Mouse (Mus musculus) neural tube, embryonic 14.5 days (tissue): ENCODE measurements at regions not wholly inside any gene's neighbourhood (a gene's known extent, or its start where the extent isn't known, plus 50 kb on each side); places are given as distances from the start of the nearest gene placed in this dataset.

Experiments
- ATAC-seq: fragments of 200-750 bp; cut with Nextera tagmentation; 2 replicates; pipeline ENCODE4 v1.8.0; 2017; ENCODE audit warnings: low read depth, mild to moderate bottlenecking, moderate TSS enrichment, moderate library complexity
- H3K27ac ChIP-seq: fragments of 300-500 bp; sonication (generic); 2 replicates; pipeline ENCODE4 v1.5.1; 2014; ENCODE audit warnings: low read depth, mild to moderate bottlenecking, control low read depth, low read length, moderate library complexity, mixed read lengths
- H3K27me3 ChIP-seq: fragments of 300-500 bp; sonication (generic); 2 replicates; pipeline ENCODE4 v1.6.1; 2014; ENCODE audit warnings: low read length; ENCODE audit not compliant: control insufficient read depth, insufficient read depth
- H3K36me3 ChIP-seq: fragments of 300-500 bp; sonication (generic); 2 replicates; pipeline ENCODE4 v1.6.1; 2014; ENCODE audit warnings: low read length, mixed read lengths; ENCODE audit not compliant: control insufficient read depth, insufficient read depth
- H3K4me1 ChIP-seq: fragments of 300-500 bp; sonication (generic); 2 replicates; pipeline ENCODE4 v1.6.1; 2014; ENCODE audit warnings: low read length; ENCODE audit not compliant: control insufficient read depth, insufficient read depth
- H3K4me2 ChIP-seq: fragments of 300-500 bp; sonication (generic); 2 replicates; pipeline ENCODE4 v1.6.1; 2014; ENCODE audit warnings: mild to moderate bottlenecking, low read depth, low read length, control low read depth
- H3K4me3 ChIP-seq: fragments of 300-500 bp; sonication (generic); 2 replicates; pipeline ENCODE4 v1.5.1; 2014; ENCODE audit warnings: low read depth, low read length, control low read depth, mixed read lengths
- H3K9ac ChIP-seq: fragments of 300-500 bp; sonication (generic); replicated peaks from 2 replicates; pipeline ENCODE4 v1.6.1; 2014; ENCODE audit warnings: low read depth, mild to moderate bottlenecking, control low read depth, low read length, mixed read lengths
- H3K9me3 ChIP-seq: fragments of 300-500 bp; sonication (generic); 2 replicates; pipeline ENCODE4 v1.6.1; 2016; ENCODE audit warnings: low read length; ENCODE audit not compliant: control insufficient read depth
- WGBS: fragments of 180-500 bp; shearing (Covaris S2); extraction: QIAGEN DNeasy Blood & Tissue Kit; methylation state at CpG from one replicate; pipeline ENCODE4 v1.1.7; 2014; 5-methylcytosine and 5-hydroxymethylcytosine counted together

GRCm38 (mm10) chr4:98282275-98282674 lies 100.8 kb downstream of the Tm2d1 start:
- Histone ChIP-seq H3K4me3 (no peak overlapping the region), H3K9ac (no peak overlapping the region), H3K27me3 (no peaks in the 10 kb centered on the region), H3K27ac (no peak overlapping the region), H3K4me1 (no peaks in the 10 kb centered on the region), H3K9me3 (no peaks in the 10 kb centered on the region), H3K36me3 (no peaks in the 10 kb centered on the region), H3K4me2 (no peak overlapping the region)
- ATAC-seq: no peak
- WGBS: 79% methylated on average over 2 of the region's 2 CpGs

- Histone ChIP-seq H3K9ac (no peak overlapping the region), H3K27me3 (no peaks in the 10 kb centered on the region), H3K4me3 (no peak overlapping the region), H3K4me2 (no peak overlapping the region), H3K4me1 (no peaks in the 10 kb centered on the region), H3K27ac (no peak overlapping the region), H3K36me3 (no peaks in the 10 kb centered on the region), H3K9me3 (no peaks in the 10 kb centered on the region)
- no peak for ATAC-seq
- 84% methylated on average over 7 of the region's 7 CpGs for WGBS
Measured at GRCm38 (mm10) chr4:98258336-98258735, 124.8 kb downstream of the Tm2d1 start.

- Histone ChIP-seq H3K9ac (no peak overlapping the region), H3K4me3 (no peak overlapping the region), H3K27ac (no peak overlapping the region), H3K36me3 (no peaks in the 10 kb centered on the region), H3K27me3 (no peaks in the 10 kb centered on the region), H3K9me3 (no peaks in the 10 kb centered on the region), H3K4me2 (no peak overlapping the region), H3K4me1 (no peaks in the 10 kb centered on the region)
- no peak for ATAC-seq
- 89% methylated on average over 9 of the region's 9 CpGs for WGBS
Measured at GRCm38 (mm10) chr4:98257711-98258110, 125.4 kb downstream of the Tm2d1 start.

GRCm38 (mm10) chr4:98254856-98255853 lies 128.0 kb downstream of the Tm2d1 start:
- Histone ChIP-seq H3K4me3 (no peak overlapping the region), H3K4me1 (no peaks in the 10 kb centered on the region), H3K27me3 (no peaks in the 10 kb centered on the region), H3K9ac (no peak overlapping the region), H3K27ac (no peak overlapping the region), H3K4me2 (no peak overlapping the region), H3K9me3 (no peaks in the 10 kb centered on the region), H3K36me3 (no peaks in the 10 kb centered on the region)
- 45% methylated on average over 18 of the region's 18 CpGs for whole genome bisulfite sequencing
- ATAC-seq: no peak

- Histone ChIP-seq H3K9ac (0 out of 2 replicates have a peak overlapping the region, but pooled peaks have one; percentile 1), H3K27ac (peak overlapping the region; percentile 8; the same call in 1 of the 2 replicates), H3K4me1 (no peaks in the 10 kb centered on the region), H3K9me3 (no peaks in the 10 kb centered on the region), H3K4me2 (peak overlapping the region; percentile 41), H3K4me3 (peak overlapping the region; percentile 12; the same call in 1 of the 2 replicates), H3K36me3 (no peaks in the 10 kb centered on the region), H3K27me3 (no peaks in the 10 kb centered on the region)
- peak; percentile 81 for ATAC-seq
- WGBS: 9% methylated on average over 15 of the region's 16 CpGs
Measured at GRCm38 (mm10) chr4:98243941-98244929, 138.9 kb downstream of the Tm2d1 start.

GRCm38 (mm10) chr4:98243502-98243901 lies 139.6 kb downstream of the Tm2d1 start:
- no peak overlapping the region for H3K27ac ChIP-seq

GRCm38 (mm10) chr4:98241921-98242320 lies 141.2 kb downstream of the Tm2d1 start:
- no peak overlapping the region for H3K27ac ChIP-seq
- no peaks in the 10 kb centered on the region for H3K9me3 ChIP-seq
- H3K27me3 ChIP-seq: no peaks in the 10 kb centered on the region
- no peaks in the 10 kb centered on the region for H3K36me3 ChIP-seq
- H3K4me1 ChIP-seq: no peaks in the 10 kb centered on the region
- H3K4me2 ChIP-seq: no peak overlapping the region
- no peak overlapping the region for H3K9ac ChIP-seq
- WGBS: 96% methylated on average over 2 of the region's 2 CpGs
- no peak for ATAC-seq
- H3K4me3 ChIP-seq: no peak overlapping the region

More at GRCm38 (mm10) chr4:98243502-98243901, 139.6 kb downstream of the Tm2d1 start:
- no peak overlapping the region for H3K4me3 ChIP-seq
- WGBS: 5% methylated on average over 6 of the region's 6 CpGs
- ATAC-seq: peak; percentile 95
- H3K9me3 ChIP-seq: no peaks in the 10 kb centered on the region
- no peaks in the 10 kb centered on the region for H3K27me3 ChIP-seq
- no peaks in the 10 kb centered on the region for H3K36me3 ChIP-seq
- H3K9ac ChIP-seq: no peak overlapping the region
- H3K4me2 ChIP-seq: peak overlapping the region; percentile 41
- H3K4me1 ChIP-seq: no peaks in the 10 kb centered on the region

- Histone ChIP-seq H3K9me3 (no peaks in the 10 kb centered on the region), H3K27me3 (no peaks in the 10 kb centered on the region), H3K27ac (no peak overlapping the region), H3K4me2 (no peak overlapping the region), H3K4me1 (no peaks in the 10 kb centered on the region), H3K9ac (no peak overlapping the region), H3K4me3 (no peak overlapping the region), H3K36me3 (no peaks in the 10 kb centered on the region)
- ATAC-seq: no peak
Measured at GRCm38 (mm10) chr4:98240289-98240688, 142.8 kb downstream of the Tm2d1 start.
